21 mouse cellular contexts compared by ENCODE assay signal in the genomic region with DNA sequence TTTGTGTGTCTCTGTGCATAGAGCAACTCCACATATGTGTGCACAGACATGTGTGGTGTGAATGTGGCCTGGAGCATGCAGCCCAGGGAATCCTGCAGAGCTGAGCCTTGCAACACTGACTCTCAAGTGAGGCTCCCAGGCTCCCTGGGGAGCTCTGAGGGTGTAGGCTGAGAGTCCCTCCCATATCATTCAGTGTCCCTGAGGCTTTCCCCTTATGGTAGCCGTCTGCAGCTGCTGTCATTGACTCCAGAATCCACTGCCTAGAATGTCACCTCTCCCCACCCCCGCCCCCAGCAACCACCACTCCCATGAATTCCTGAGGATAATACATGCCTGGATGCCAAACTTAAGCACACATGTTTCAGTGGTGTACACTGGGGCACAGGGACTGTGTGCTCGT.
DNase-seq lines count a peak whose midpoint lies in the region; ATAC-seq lines count a peak whose summit lies in the region.
"Had no signal": no experiment of that assay in that cellular context is flagged by ENCODE, and none has a peak within 500 bp of the region (broad histone marks: within the 10 kb centered on the region; RNA-seq: fewer than 3 reads in every experiment).

No protein-coding gene starts in this region.

- H3K27me3 ChIP-seq in embryonic facial prominence, embryonic 14.5 days (replicated peaks; ENCODE audit: control insufficient read depth, insufficient read depth, low read length), result no peaks in the 10 kb centered on the region
- 0 out of 2 replicates have a peak, but pooled peaks cover 3% of the 10 kb centered on the region for H3K27me3 ChIP-seq in embryonic facial prominence, embryonic 10.5 days (replicated peaks; ENCODE audit: low read depth, poor library complexity, severe bottlenecking)
- H3K27me3 ChIP-seq in limb, embryonic 13.5 days, result no peaks in the 10 kb centered on the region
- H3K27me3 ChIP-seq in limb, embryonic 10.5 days (ENCODE audit: low read depth, poor library complexity, severe bottlenecking), result no peaks in the 10 kb centered on the region
- H3K27me3 ChIP-seq: midbrain, embryonic 15.5 days had no signal

- H3K4me2 ChIP-seq in embryonic facial prominence, embryonic 14.5 days (ENCODE audit: low read depth, low read length), result no peak overlapping the region
- H3K4me2 ChIP-seq in limb, embryonic 13.5 days (replicated peaks), result no peak overlapping the region
- H3K4me2 ChIP-seq: midbrain, embryonic 15.5 days had no signal

- H3K9ac ChIP-seq in embryonic facial prominence, embryonic 14.5 days (ENCODE audit: low read depth, low read length), result no peak overlapping the region
- H3K9ac ChIP-seq in limb, embryonic 13.5 days, result no peak overlapping the region
- H3K9ac ChIP-seq: liver, embryonic 14.5 days; midbrain, embryonic 15.5 days had no signal

- DNase-seq in embryonic facial prominence, embryonic 14.5 days (ENCODE audit: low spot score), result peak; percentile 62
- no peak for DNase-seq in embryonic facial prominence, embryonic 10.5 days (ENCODE audit: low spot score)
- DNase-seq in limb, embryonic 10.5 days (ENCODE audit: low spot score), result no peak
- DNase-seq in ZHBTc4 (ENCODE audit: low read depth, low spot score), result peak; percentile 71
- peak; percentile 23 to 34 for DNase-seq in heart, postnatal 14 days
- DNase-seq in Muller cell, postnatal 12 days (ENCODE audit: inconsistent ontology term), result no peak
- DNase-seq: adrenal gland, postnatal 10 days; cerebellum, adult 11 months; cerebellum, postnatal 10 days; embryo, embryonic 11 days; kidney, adult 8-10 months; kidney, postnatal 36 days; right cerebral cortex, postnatal 14 days; spleen, adult 18-20 months; thymus, postnatal 36 days had no signal

- H3K4me3 ChIP-seq in embryonic facial prominence, embryonic 14.5 days (ENCODE audit: low read depth, low read length), result no peak overlapping the region
- H3K4me3 ChIP-seq in embryonic facial prominence, embryonic 10.5 days, result no peak overlapping the region
- H3K4me3 ChIP-seq in limb, embryonic 13.5 days, result no peak overlapping the region
- H3K4me3 ChIP-seq in limb, embryonic 10.5 days, result no peak overlapping the region
- H3K4me3 ChIP-seq: midbrain, embryonic 15.5 days had no signal

- no peaks in the 10 kb centered on the region for H3K9me3 ChIP-seq in embryonic facial prominence, embryonic 14.5 days (ENCODE audit: control insufficient read depth, low read length)
- no peaks in the 10 kb centered on the region for H3K9me3 ChIP-seq in embryonic facial prominence, embryonic 10.5 days
- no peaks in the 10 kb centered on the region for H3K9me3 ChIP-seq in limb, embryonic 13.5 days
- H3K9me3 ChIP-seq in limb, embryonic 10.5 days (replicated peaks), result no peaks in the 10 kb centered on the region
- H3K9me3 ChIP-seq: midbrain, embryonic 15.5 days had no signal

- peaks cover 13% of the 10 kb centered on the region for H3K4me1 ChIP-seq in embryonic facial prominence, embryonic 14.5 days (ENCODE audit: control insufficient read depth, insufficient read depth, low read length)
- peaks cover 26% of the 10 kb centered on the region for H3K4me1 ChIP-seq in embryonic facial prominence, embryonic 10.5 days
- 0 out of 2 replicates have a peak, but pooled peaks cover 6% of the 10 kb centered on the region for H3K4me1 ChIP-seq in limb, embryonic 13.5 days
- H3K4me1 ChIP-seq in limb, embryonic 10.5 days, result peaks cover 9% of the 10 kb centered on the region; the same call in 1 of the 2 replicates

- H3K36me3 ChIP-seq in embryonic facial prominence, embryonic 14.5 days (ENCODE audit: control insufficient read depth, insufficient read depth, low read length), result no peaks in the 10 kb centered on the region
- no peaks in the 10 kb centered on the region for H3K36me3 ChIP-seq in embryonic facial prominence, embryonic 10.5 days (replicated peaks)
- H3K36me3 ChIP-seq in limb, embryonic 13.5 days, result no peaks in the 10 kb centered on the region
- H3K36me3 ChIP-seq in limb, embryonic 10.5 days, result no peaks in the 10 kb centered on the region
- H3K36me3 ChIP-seq: midbrain, embryonic 15.5 days had no signal

- WGBS in embryonic facial prominence, embryonic 14.5 days, result 45% methylated on average over 3 of the region's 3 CpGs
- 55% methylated on average over 3 of the region's 3 CpGs for WGBS in embryonic facial prominence, embryonic 10.5 days
- 49% methylated on average over 3 of the region's 3 CpGs for WGBS in limb, embryonic 13.5 days
- 59% methylated on average over 3 of the region's 3 CpGs for WGBS in limb, embryonic 10.5 days

- intact Hi-C loops in heart, postnatal 14 days (cut with DNase I), result no loop called here

- no peak overlapping the region for H3K27ac ChIP-seq in embryonic facial prominence, embryonic 14.5 days (replicated peaks; ENCODE audit: low read depth, low read length)
- H3K27ac ChIP-seq in embryonic facial prominence, embryonic 10.5 days (replicated peaks), result no peak overlapping the region
- H3K27ac ChIP-seq in limb, embryonic 13.5 days, result no peak overlapping the region
- H3K27ac ChIP-seq in limb, embryonic 10.5 days, result no peak overlapping the region
- H3K27ac ChIP-seq: liver, embryonic 14.5 days; midbrain, embryonic 15.5 days had no signal

- peak; percentile 28; the same call in 1 of the 2 replicates for ATAC-seq in embryonic facial prominence, embryonic 14.5 days (ENCODE audit: low read depth)
- peak; percentile 62; the same call in 1 of the 2 replicates for ATAC-seq in limb, embryonic 13.5 days (ENCODE audit: low FRiP score, low read depth)
- ATAC-seq in cerebellum, adult (ENCODE audit: insufficient number of reproducible peaks, low FRiP score, low TSS enrichment), result no peak
- ATAC-seq: activated CD4-positive, CD25-positive, alpha-beta regulatory T cell, adult 4 months; midbrain, embryonic 15.5 days; Patski had no signal

Comparison
In these comparisons a context has a peak if more than half of its experiments do, and no peak if none do; other contexts are left out.
1. DNase-seq: peak in embryonic facial prominence, embryonic 14.5 days (single experiment), ZHBTc4 (single experiment) and heart, postnatal 14 days (2 of 2); none in embryonic facial prominence, embryonic 10.5 days (single experiment), limb, embryonic 10.5 days (single experiment) and Muller cell, postnatal 12 days (single experiment).